Comparison of ENCODE assay signal across 10 mouse cellular contexts in the genomic region with DNA sequence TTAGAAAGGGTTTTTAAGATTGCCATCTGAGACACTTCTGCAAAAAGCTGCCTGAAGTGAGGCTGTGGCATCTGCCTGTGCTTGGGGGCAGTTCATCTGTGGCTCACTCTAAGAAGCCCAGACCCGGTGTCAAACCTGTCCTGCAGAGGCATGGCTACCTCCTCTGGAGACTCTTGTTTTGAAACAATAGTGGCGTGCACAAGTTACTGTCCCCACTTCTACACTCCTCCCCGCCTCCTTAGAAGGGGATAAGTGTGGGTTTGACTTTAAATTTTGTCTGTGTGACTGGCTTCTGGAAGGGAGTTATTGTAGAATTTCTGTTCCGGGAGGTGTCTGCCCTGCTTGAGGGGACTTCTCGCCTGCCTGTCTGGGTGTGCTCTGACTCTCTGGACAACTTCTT.
DNase-seq lines count a peak whose midpoint lies in the region; ATAC-seq lines count a peak whose summit lies in the region.
"Had no signal": no experiment of that assay in that cellular context is flagged by ENCODE, and none has a peak within 500 bp of the region (broad histone marks: within the 10 kb centered on the region; RNA-seq: fewer than 3 reads in every experiment).

No protein-coding gene starts in this region.

- ATAC-seq in forebrain, embryonic 16.5 days = no peak
- ATAC-seq in midbrain, embryonic 13.5 days = no peak
- ATAC-seq in frontal cortex, adult (ENCODE audit: low TSS enrichment) = no peak
- ATAC-seq: intestine, postnatal 0 days had no signal

- DNase-seq in retina, embryonic 14.5 days (ENCODE audit: low spot score) = peak; percentile 18
- DNase-seq in retina, postnatal 1 day = no peak
- no peak for DNase-seq in urinary bladder, postnatal 36 days (ENCODE audit: low spot score in 2 of 2)
- DNase-seq in layer of hippocampus, adult 18-20 months (ENCODE audit: low spot score in 2 of 2) = no peak
- DNase-seq: right cerebral cortex, postnatal 25 days; thymus, postnatal 36 days had no signal

- H3K27me3 ChIP-seq in forebrain, embryonic 16.5 days (replicated peaks; ENCODE audit: control insufficient read depth, insufficient read depth, low read length) = no peaks in the 10 kb centered on the region
- H3K27me3 ChIP-seq in midbrain, embryonic 13.5 days = 0 out of 2 replicates have a peak, but pooled peaks cover 6% of the 10 kb centered on the region

- H3K27ac ChIP-seq in forebrain, embryonic 16.5 days (ENCODE audit: low read length) = peak overlapping the region; percentile 100
- H3K27ac ChIP-seq in midbrain, embryonic 13.5 days = peak overlapping the region; percentile 96; the same call in 1 of the 2 replicates

- peak overlapping the region; percentile 67 for H3K9ac ChIP-seq in forebrain, embryonic 16.5 days (replicated peaks; ENCODE audit: low read depth, low read length)
- H3K9ac ChIP-seq in midbrain, embryonic 13.5 days (replicated peaks) = no peak overlapping the region

- no peaks in the 10 kb centered on the region for H3K36me3 ChIP-seq in forebrain, embryonic 16.5 days (ENCODE audit: control insufficient read depth, insufficient read depth)
- no peaks in the 10 kb centered on the region for H3K36me3 ChIP-seq in midbrain, embryonic 13.5 days

- no peaks in the 10 kb centered on the region for H3K9me3 ChIP-seq in forebrain, embryonic 16.5 days (ENCODE audit: control insufficient read depth, low read length)
- H3K9me3 ChIP-seq in midbrain, embryonic 13.5 days = no peaks in the 10 kb centered on the region

- peaks cover 31% of the 10 kb centered on the region for H3K4me1 ChIP-seq in forebrain, embryonic 16.5 days (replicated peaks; ENCODE audit: control insufficient read depth, insufficient read depth, low read length)
- peaks cover 40% of the 10 kb centered on the region for H3K4me1 ChIP-seq in midbrain, embryonic 13.5 days (replicated peaks)

- 32% methylated on average over 5 of the region's 5 CpGs for WGBS in forebrain, embryonic 16.5 days
- WGBS in midbrain, embryonic 13.5 days = 19% methylated on average over 5 of the region's 5 CpGs

- peak overlapping the region; percentile 88 for H3K4me2 ChIP-seq in forebrain, embryonic 16.5 days (ENCODE audit: low read length)
- H3K4me2 ChIP-seq in midbrain, embryonic 13.5 days (replicated peaks) = no peak overlapping the region

- H3K4me3 ChIP-seq in forebrain, embryonic 16.5 days (replicated peaks; ENCODE audit: low read length) = no peak overlapping the region
- no peak overlapping the region for H3K4me3 ChIP-seq in midbrain, embryonic 13.5 days (replicated peaks)
